Mouse (Mus musculus) B cell, adult (primary cell): Measurements from ENCODE around the gene A730009L09Rik. TPM values are rescaled to one million over a fixed set of nuclear protein-coding genes. Genes with fewer than 3 reads are reported as not detected.

Experiments used
- total RNA-seq: library from RNA; stranded (reverse); gene quantifications from 4 replicates; pipeline ENCODE4 v1.2.4, GENCODE M21; 2023; ENCODE audit not compliant: inconsistent age

The A730009L09Rik gene
- not detected in 4 replicates for total RNA-seq

DNA sequence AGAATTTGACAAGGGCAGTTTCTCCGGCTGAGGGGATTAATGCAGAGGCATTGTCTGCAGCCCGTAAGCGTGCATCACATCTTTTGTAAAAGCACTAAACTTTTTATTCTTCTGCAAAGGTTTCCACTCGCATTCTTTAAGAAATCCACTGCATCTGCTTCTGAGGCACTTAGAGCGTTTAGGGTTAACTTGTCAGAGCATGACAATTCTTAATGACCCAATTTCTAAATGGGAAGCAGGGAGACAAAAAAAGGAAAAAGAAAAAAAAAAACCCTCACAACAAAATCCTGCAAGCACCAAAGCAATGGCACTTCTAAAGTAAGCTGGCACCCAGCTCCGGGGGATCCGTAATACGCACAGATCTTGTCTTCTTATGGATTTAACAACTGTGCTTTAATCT, at the start of gene A730009L09Rik:
Gene A730009L09Rik, plus strand, starts transcription at position 301 of the 400 bp plus-strand sequence.

Other genes starting within 250 kb of the A730009L09Rik start
- gene Mrpl39, start 220.6 kb downstream of the A730009L09Rik start, total RNA-seq = 18.9 to 24.9 TPM (median 21.0 TPM) in 4 replicates